Comparison of ENCODE assay signal across 8 mouse cellular contexts in the genomic region with DNA sequence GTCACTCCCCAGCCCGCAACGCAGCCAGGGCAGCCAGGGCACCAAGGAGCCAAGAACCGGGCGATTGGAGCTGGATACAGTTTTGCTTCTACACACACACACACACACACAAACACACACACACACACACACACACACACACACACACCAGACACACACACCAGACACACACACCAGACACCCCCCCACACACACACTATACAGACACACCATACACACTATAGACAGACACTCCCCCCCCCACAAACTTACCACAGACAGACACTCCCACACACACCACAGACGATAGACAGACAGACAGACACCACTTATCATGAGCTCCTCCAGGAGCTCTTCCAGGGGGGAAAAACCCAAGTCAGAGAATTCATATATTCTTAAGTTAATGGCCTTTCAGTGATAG. TPM values are rescaled to one million over a fixed set of nuclear protein-coding genes. Genes with fewer than 3 reads are reported as not detected.
A peak's percentile ranks its signal among the peaks of the same experiment; 100 is the strongest.
DNase-seq lines count a peak whose midpoint lies in the region; ATAC-seq and TF ChIP-seq lines count a peak whose summit lies in the region.

A gene (minus strand): TSS at position 122 of the 400 bp plus-strand sequence.

- H3K36me3 ChIP-seq in neural tube, embryonic 11.5 days (ENCODE audit: control insufficient read depth, insufficient read depth, low read length), result no peaks in the 10 kb centered on the region
- H3K36me3 ChIP-seq in limb, embryonic 12.5 days, result no peaks in the 10 kb centered on the region
- H3K36me3 ChIP-seq in stomach, postnatal 0 days (ENCODE audit: control insufficient read depth, insufficient read depth, low read length), result no peaks in the 10 kb centered on the region

- 16% methylated on average over 2 of the region's 5 CpGs for WGBS in neural tube, embryonic 11.5 days
- WGBS in limb, embryonic 12.5 days, result 19% methylated on average over 1 of the region's 5 CpGs
- 5% methylated on average over 4 of the region's 5 CpGs for WGBS in stomach, postnatal 0 days

- H3K4me2 ChIP-seq in neural tube, embryonic 11.5 days (ENCODE audit: low read depth), result peak within 1 kb of the TSS; percentile 98
- peak within 1 kb of the TSS; percentile 98 for H3K4me2 ChIP-seq in limb, embryonic 12.5 days
- H3K4me2 ChIP-seq in stomach, postnatal 0 days (replicated peaks; ENCODE audit: low read depth), result peak within 1 kb of the TSS; percentile 79

- TF ChIP-seq EP300 in stomach, postnatal 0 days (optimal IDR thresholded peaks at IDR 0.05), result no peak

- H3K9ac ChIP-seq in neural tube, embryonic 11.5 days (ENCODE audit: low read length), result peak within 1 kb of the TSS; percentile 54
- H3K9ac ChIP-seq in limb, embryonic 12.5 days (replicated peaks), result peak within 1 kb of the TSS; percentile 69
- peak within 1 kb of the TSS; percentile 35 for H3K9ac ChIP-seq in stomach, postnatal 0 days (ENCODE audit: low read length)

- no peak within 1 kb of the TSS for H3K27ac ChIP-seq in neural tube, embryonic 11.5 days (ENCODE audit: low read depth, low read length)
- H3K27ac ChIP-seq in limb, embryonic 12.5 days, result no peak within 1 kb of the TSS
- no peak within 1 kb of the TSS for H3K27ac ChIP-seq in stomach, postnatal 0 days (replicated peaks)

- no peak for DNase-seq in frontal cortex, adult 2 months (ENCODE audit: extremely low spot score in 1 of 2, low spot score in 1 of 2)
- no peak for DNase-seq in frontal cortex, postnatal 10 days (ENCODE audit: low spot score in 2 of 2)
- peak; percentile 13 for DNase-seq in neural tube, embryonic 11.5 days (ENCODE audit: low spot score)
- DNase-seq in neural tube, embryonic 10.5 days (ENCODE audit: extremely low spot score, low spot score), result no peak
- no peak for DNase-seq in stomach, postnatal 0 days (ENCODE audit: low spot score)
- no peak for DNase-seq in right cerebral cortex, postnatal 10 days (ENCODE audit: low spot score in 2 of 2)
- no peak for DNase-seq in lung, postnatal 10 days

- peak; percentile 35; the same call in 1 of the 2 replicates for ATAC-seq in neural tube, embryonic 11.5 days (ENCODE audit: insufficient read depth, low FRiP score, low TSS enrichment)
- ATAC-seq in limb, embryonic 12.5 days (ENCODE audit: insufficient number of reproducible peaks, insufficient read depth, low FRiP score, low TSS enrichment, low read depth), result peak; percentile 64
- ATAC-seq in stomach, postnatal 0 days (ENCODE audit: low FRiP score, low TSS enrichment), result no peak

- peak within 1 kb of the TSS; percentile 54 for H3K4me3 ChIP-seq in neural tube, embryonic 11.5 days (ENCODE audit: low read depth, low read length)
- peak within 1 kb of the TSS; percentile 63 for H3K4me3 ChIP-seq in limb, embryonic 12.5 days (replicated peaks)
- H3K4me3 ChIP-seq in stomach, postnatal 0 days (ENCODE audit: low read depth, low read length), result peak within 1 kb of the TSS; percentile 48

- no peaks in the 10 kb centered on the region for H3K9me3 ChIP-seq in neural tube, embryonic 11.5 days (ENCODE audit: control insufficient read depth, low read length)
- H3K9me3 ChIP-seq in limb, embryonic 12.5 days, result no peaks in the 10 kb centered on the region
- no peaks in the 10 kb centered on the region for H3K9me3 ChIP-seq in stomach, postnatal 0 days (ENCODE audit: control insufficient read depth, low read length)

- H3K27me3 ChIP-seq in neural tube, embryonic 11.5 days (ENCODE audit: control insufficient read depth, insufficient read depth, low read length), result peaks cover 19% of the 10 kb centered on the region
- peaks cover 56% of the 10 kb centered on the region for H3K27me3 ChIP-seq in limb, embryonic 12.5 days
- no peaks in the 10 kb centered on the region; the same call in 1 of the 2 replicates for H3K27me3 ChIP-seq in stomach, postnatal 0 days (ENCODE audit: control insufficient read depth, insufficient read depth, low read length)

- H3K4me1 ChIP-seq in neural tube, embryonic 11.5 days (ENCODE audit: control insufficient read depth, insufficient read depth, low read length), result no peaks in the 10 kb centered on the region
- H3K4me1 ChIP-seq in limb, embryonic 12.5 days (replicated peaks), result peaks cover 9% of the 10 kb centered on the region
- H3K4me1 ChIP-seq in stomach, postnatal 0 days (replicated peaks; ENCODE audit: control insufficient read depth, insufficient read depth), result no peaks in the 10 kb centered on the region

- no peak for TF ChIP-seq CTCF in stomach, postnatal 0 days (IDR thresholded peaks at IDR 0.05; ENCODE audit: low read depth)

RNA-seq across cellular contexts. Expression of the gene that starts here (rescaled TPM):
- polyA plus RNA-seq in frontal cortex, adult 2 months (2012; rRNA removed), result 61.2 and 63.5 TPM in 2 replicates
- polyA plus RNA-seq in neural tube, embryonic 11.5 days (2014; fragmentation: Nextera tagmentation; extraction: Ambion mirVana), result 1.2 and 1.4 TPM in 2 replicates
- 1.7 and 1.8 TPM in 2 replicates for polyA plus RNA-seq in limb, embryonic 12.5 days (2016; fragmentation: Nextera tagmentation; extraction: Ambion mirVana)
- 0.92 and 1.9 TPM in 2 replicates for polyA plus RNA-seq in stomach, postnatal 0 days (2015; fragmentation: Nextera tagmentation; extraction: Ambion mirVana)

Comparison
In these comparisons a context has a peak if more than half of its experiments do, and no peak if none do; other contexts are left out.
1. RNA of the gene that starts here (polyA plus RNA-seq): 61.2 to 63.5 TPM in frontal cortex, adult 2 months; 0.92 to 1.9 TPM in stomach, postnatal 0 days, 1.7 to 1.8 TPM in limb, embryonic 12.5 days and 1.2 to 1.4 TPM in neural tube, embryonic 11.5 days; every median in the first group is over 10 times any median in the second.
2. Peak in every context shown above with its lines, with median percentiles within 50 percentile points of each other: H3K4me2 ChIP-seq, H3K4me3 ChIP-seq and H3K9ac ChIP-seq.